Mouse (Mus musculus) megakaryocyte, embryonic 14.5 days (primary cell): Measurements from ENCODE around the gene Uchl5. TPM values are rescaled to one million over a fixed set of nuclear protein-coding genes. Genes with fewer than 3 reads are reported as not detected.

Source experiments
- H3K27me3 ChIP-seq: replicated peaks from 2 replicates; pipeline ENCODE3; 2012; ENCODE audit warnings: inconsistent platforms
- H3K36me3 ChIP-seq: replicated peaks from 2 replicates; pipeline ENCODE3; 2012; ENCODE audit warnings: low read length, inconsistent platforms, mixed read lengths
- H3K4me1 ChIP-seq: 2 replicates; pipeline ENCODE4 v1.6.1; 2012; ENCODE audit warnings: inconsistent platforms
- H3K4me3 ChIP-seq: replicated peaks from 2 replicates; pipeline ENCODE3; 2012; ENCODE audit warnings: moderate library complexity, mild to moderate bottlenecking, inconsistent platforms
- H3K9me3 ChIP-seq: 2 replicates; pipeline ENCODE4 v1.6.1; 2012; ENCODE audit warnings: inconsistent platforms
- FLI1 ChIP-seq: IDR thresholded peaks from 2 replicates; pipeline ENCODE4 v1.6.1; 2012; ENCODE audit warnings: low read length, inconsistent platforms, mixed read lengths
- GATA1 ChIP-seq: IDR thresholded peaks from 3 replicates; pipeline ENCODE4 v1.6.1; 2012; ENCODE audit warnings: mixed read lengths, low read length, inconsistent platforms, borderline replicate concordance
- polyA plus RNA-seq: library from polyadenylated mRNA; stranded (reverse); fragments of >175 nt; gene quantifications from 2 replicates; pipeline ENCODE4 v1.2.3, GENCODE M21; 2012; ENCODE audit warnings: low replicate concordance; ENCODE audit not compliant: insufficient read depth

Uchl5 gene
- polyA plus RNA-seq: 19.8 and 79.3 TPM in 2 replicates

GRCm38 (mm10) chr1:143776446-143777411 lies at the start of gene Uchl5, which contains the start of gene Trove2:
Gene Uchl5 (plus strand): TSS chr1:143777272.
Gene Trove2 (minus strand): TSS chr1:143777068.
- TF ChIP-seq FLI1: no peak
- Histone ChIP-seq H3K36me3 (peaks cover 32% of the 10 kb centered on the region), H3K27me3 (no peaks in the 10 kb centered on the region), H3K9me3 (no peaks in the 10 kb centered on the region), H3K4me3 (peak within 1 kb of the TSS; percentile 94), H3K4me1 (peaks cover 50% of the 10 kb centered on the region)

DNA sequence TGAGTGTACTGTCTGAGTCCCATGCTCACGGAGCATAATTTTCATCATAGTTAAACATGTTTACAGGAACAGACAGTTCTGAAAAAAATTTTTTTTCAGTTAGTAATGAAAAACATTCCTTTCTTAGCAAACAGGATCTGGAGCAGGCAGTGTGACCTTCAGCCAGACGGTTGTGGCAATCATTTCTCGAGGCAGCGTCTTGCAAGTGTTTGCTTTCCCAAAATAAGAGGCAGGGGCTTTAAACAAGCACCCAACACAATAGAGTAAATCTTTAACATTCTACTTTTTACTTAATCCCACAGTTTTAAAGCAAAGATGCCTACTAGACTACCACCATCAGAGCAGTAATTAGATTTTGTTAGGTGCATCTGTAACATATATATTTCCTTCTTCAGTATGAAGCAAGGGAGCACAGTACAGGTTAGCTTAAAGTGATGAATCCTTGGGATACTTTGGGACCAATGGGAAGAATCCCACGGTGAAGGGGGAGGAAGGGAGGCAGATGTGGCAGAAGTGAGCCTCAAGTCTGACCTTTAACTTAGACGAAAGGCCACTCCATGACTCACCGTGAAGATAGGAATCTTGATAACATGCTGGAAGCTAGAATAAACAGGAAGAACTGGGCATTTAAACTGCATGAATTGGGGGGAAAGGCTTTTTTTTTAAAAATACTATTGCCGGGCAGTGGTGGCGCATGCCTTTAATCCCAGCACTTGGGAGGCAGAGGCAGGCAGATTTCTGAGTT lies 49.2 kb upstream of the Uchl5 start:
- H3K4me3 ChIP-seq: no peak overlapping the region
- TF ChIP-seq FLI1 (no peak), GATA1 (no peak)
- no peaks in the 10 kb centered on the region for H3K27me3 ChIP-seq
- 0 out of 2 replicates have a peak, but pooled peaks cover 5% of the 10 kb centered on the region for H3K4me1 ChIP-seq
- no peaks in the 10 kb centered on the region for H3K36me3 ChIP-seq
- peaks cover 4% of the 10 kb centered on the region; the same call in 1 of the 2 replicates for H3K9me3 ChIP-seq

GRCm38 (mm10) chr1:143730899-143731298 lies 46.2 kb upstream of the Uchl5 start:
- peaks cover 4% of the 10 kb centered on the region; the same call in 1 of the 2 replicates for H3K9me3 ChIP-seq
- H3K4me3 ChIP-seq: no peak overlapping the region
- 0 out of 2 replicates have a peak, but pooled peaks cover 5% of the 10 kb centered on the region for H3K4me1 ChIP-seq
- no peaks in the 10 kb centered on the region for H3K27me3 ChIP-seq
- TF ChIP-seq FLI1 (no peak), GATA1 (no peak)
- no peaks in the 10 kb centered on the region for H3K36me3 ChIP-seq

GRCm38 (mm10) chr1:143731691-143732090 lies 45.4 kb upstream of the Uchl5 start:
- TF ChIP-seq GATA1 (no peak), FLI1 (no peak)
- no peaks in the 10 kb centered on the region for H3K27me3 ChIP-seq
- H3K4me3 ChIP-seq: no peak overlapping the region
- H3K4me1 ChIP-seq: 0 out of 2 replicates have a peak, but pooled peaks cover 5% of the 10 kb centered on the region
- H3K9me3 ChIP-seq: peaks cover 4% of the 10 kb centered on the region; the same call in 1 of the 2 replicates
- no peaks in the 10 kb centered on the region for H3K36me3 ChIP-seq

- peaks cover under 1% of the 10 kb centered on the region; the same call in 1 of the 2 replicates for H3K4me1 ChIP-seq
- TF ChIP-seq GATA1: no peak
- no peak for TF ChIP-seq FLI1
- no peaks in the 10 kb centered on the region for H3K36me3 ChIP-seq
- H3K4me3 ChIP-seq: no peak overlapping the region
- H3K27me3 ChIP-seq: no peaks in the 10 kb centered on the region
- peaks cover 4% of the 10 kb centered on the region; the same call in 1 of the 2 replicates for H3K9me3 ChIP-seq
Measured at GRCm38 (mm10) chr1:143733914-143734410, 43.1 kb upstream of the Uchl5 start.

DNA sequence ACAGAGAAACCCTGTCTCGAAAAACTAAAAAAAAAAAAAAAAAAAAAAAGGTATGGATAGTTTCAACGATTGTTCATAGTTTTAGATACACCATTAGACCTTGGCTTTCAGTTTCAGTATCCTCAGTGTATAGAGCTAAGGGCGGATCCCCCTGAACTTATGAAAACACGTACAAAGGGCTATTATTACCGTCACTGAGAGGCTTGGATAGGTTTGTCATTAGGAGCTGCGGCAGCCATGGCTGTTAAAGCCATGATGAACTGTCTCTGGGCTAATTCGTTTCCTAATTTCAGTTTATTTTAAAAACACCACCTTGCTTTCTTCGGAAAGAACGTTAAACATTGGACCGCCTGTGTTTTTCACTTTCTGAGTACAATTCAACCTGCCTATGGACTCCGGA lies 38.3 kb upstream of the Uchl5 start:
- Histone ChIP-seq H3K36me3 (peaks cover 24% of the 10 kb centered on the region), H3K4me3 (peak overlapping the region; percentile 94), H3K4me1 (peaks cover 14% of the 10 kb centered on the region), H3K27me3 (no peaks in the 10 kb centered on the region), H3K9me3 (no peaks in the 10 kb centered on the region)
- TF ChIP-seq FLI1 (no peak), GATA1 (no peak)

- H3K4me3 ChIP-seq: peak overlapping the region; percentile 94
- H3K36me3 ChIP-seq: peaks cover 33% of the 10 kb centered on the region
- TF ChIP-seq FLI1 (no peak), GATA1 (no peak)
- H3K9me3 ChIP-seq: no peaks in the 10 kb centered on the region
- H3K4me1 ChIP-seq: peaks cover 14% of the 10 kb centered on the region
- H3K27me3 ChIP-seq: no peaks in the 10 kb centered on the region
Measured at GRCm38 (mm10) chr1:143739361-143740350, 37.4 kb upstream of the Uchl5 start.

DNA sequence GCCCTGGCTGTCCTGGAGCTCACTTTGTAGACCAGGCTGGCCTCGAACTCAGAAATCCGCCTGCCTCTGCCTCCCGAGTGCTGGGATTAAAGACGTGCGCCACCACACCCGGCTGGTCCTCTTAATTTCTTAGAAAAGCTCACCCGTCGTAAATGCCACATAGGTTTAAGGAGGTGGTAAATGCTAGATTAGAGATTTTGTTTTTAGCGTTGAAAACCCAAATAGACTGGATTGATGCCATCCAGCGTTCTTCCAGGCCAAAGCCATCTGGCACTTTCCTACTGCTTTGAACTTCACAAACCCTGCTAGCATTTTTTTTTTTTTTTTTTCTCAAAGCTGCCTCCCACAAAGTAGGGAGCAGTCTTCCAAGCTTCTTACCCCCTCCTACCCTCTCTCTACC lies 36.5 kb upstream of the Uchl5 start:
- no peaks in the 10 kb centered on the region for H3K9me3 ChIP-seq
- H3K4me1 ChIP-seq: peaks cover 14% of the 10 kb centered on the region
- H3K36me3 ChIP-seq: peaks cover 42% of the 10 kb centered on the region
- no peak for TF ChIP-seq FLI1
- no peak for TF ChIP-seq GATA1
- H3K27me3 ChIP-seq: no peaks in the 10 kb centered on the region
- no peak overlapping the region for H3K4me3 ChIP-seq

- H3K4me3 ChIP-seq: no peak overlapping the region
- TF ChIP-seq FLI1 (no peak), GATA1 (no peak)
- no peaks in the 10 kb centered on the region for H3K27me3 ChIP-seq
- peaks cover 14% of the 10 kb centered on the region for H3K4me1 ChIP-seq
- H3K36me3 ChIP-seq: peaks cover 49% of the 10 kb centered on the region
- no peaks in the 10 kb centered on the region for H3K9me3 ChIP-seq
Measured at GRCm38 (mm10) chr1:143741331-143741730, 35.7 kb upstream of the Uchl5 start.
